Mouse (Mus musculus): ENCODE measurements around the gene Nr1h2.

Nr1h2 gene

DNA sequence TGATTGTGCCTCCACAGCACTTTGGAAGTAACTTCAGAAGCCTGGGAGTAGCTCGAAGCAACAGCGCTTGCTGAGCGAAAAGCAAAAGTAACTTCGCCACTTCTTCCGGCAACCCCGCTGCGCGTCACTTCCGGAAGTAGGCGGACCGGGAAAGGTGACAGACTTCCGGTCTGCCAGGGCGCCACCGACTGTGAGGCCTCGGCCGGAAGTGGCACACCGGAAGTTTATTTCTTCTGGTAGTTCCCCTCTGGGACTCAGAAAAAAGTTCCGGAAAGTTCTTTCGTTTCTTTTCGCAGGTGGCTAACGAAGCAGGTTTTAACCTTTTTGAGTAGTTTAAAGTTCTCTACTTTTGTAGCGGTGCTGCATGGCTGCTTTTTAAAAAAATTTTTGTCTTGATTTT is at the start of gene Nr1h2:
TSS of gene Nr1h2 (minus strand) at position 126 of the 400 bp plus-strand sequence.
- peak; percentile 90 for DNase-seq (ENCODE audit: low spot score)

DNA sequence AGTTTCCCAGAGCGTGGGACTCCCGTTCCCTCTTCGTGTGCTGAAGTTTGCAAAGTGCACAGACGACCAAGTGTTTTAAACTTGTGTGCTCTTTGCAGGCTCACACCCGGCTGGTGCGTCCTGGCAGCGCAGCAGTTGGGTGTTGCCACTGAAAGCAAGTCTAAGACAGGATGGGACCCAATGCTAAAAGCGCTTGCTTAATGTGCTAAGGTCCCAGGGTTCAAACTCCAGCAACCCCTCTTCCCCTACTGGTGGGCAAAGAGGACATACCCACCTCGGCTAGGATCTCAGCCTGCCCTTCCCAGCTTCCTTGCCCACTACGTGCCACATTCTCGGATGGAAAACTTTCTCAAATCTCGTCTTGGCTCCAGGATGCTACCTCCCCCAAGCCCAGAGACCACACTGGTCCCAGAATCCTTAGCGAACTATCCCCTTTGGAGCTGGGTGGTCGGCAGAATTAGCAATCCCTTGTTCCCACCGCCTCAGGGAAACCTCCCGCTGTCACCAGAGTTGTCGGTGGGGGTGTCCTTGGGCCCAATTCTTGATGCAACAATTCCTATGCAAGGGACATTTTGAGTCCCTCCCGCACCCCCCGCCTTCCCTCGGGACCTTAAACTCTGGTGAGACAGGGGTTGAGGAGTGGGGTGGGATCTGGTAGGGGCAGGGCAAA is 49.6 kb upstream of the Nr1h2 start:
- DNase-seq (ENCODE audit: low spot score) = no peak

DNA sequence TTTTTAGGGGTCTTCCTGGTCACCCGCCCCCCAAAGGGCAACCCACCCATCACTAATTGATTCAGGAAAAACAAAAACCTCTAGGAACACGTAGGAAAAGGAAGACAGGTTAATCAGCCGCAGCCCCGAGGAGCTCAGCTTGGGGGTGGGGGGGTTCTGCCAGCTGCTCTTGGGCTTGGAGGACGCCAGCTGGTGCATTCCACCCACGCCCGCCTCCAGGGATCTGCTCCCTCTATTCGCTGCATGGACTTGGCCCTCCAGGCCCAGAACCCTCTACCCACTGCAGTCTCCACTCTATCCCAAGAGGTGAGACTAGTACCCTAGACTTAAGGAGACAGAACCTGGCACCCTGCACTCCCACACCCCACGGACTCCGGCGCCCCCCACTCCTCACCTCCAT is 48.7 kb upstream of the Nr1h2 start:
- DNase-seq (ENCODE audit: low spot score) = no peak

DNA sequence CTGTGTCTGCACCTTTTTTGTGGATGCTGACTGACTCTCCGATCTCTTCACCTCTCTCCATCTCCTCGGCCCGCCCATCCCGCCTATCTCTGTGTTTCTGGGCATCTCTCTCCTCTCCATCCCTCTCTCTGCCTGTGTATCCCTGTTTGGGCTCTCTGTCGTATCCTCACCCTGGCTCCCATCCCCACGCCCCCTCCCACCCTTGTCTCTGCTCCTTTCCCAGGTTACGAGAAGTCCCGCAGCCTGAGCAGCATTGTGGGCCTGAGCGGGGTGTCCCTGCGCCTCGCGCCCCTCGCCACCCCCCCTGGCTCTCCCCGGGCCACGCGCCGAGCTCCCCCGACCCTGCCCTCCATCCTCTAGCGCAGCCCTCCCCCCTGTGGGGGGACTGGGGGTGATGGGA is 47.9 kb upstream of the Nr1h2 start:
- DNase-seq (ENCODE audit: low spot score) = no peak

DNA sequence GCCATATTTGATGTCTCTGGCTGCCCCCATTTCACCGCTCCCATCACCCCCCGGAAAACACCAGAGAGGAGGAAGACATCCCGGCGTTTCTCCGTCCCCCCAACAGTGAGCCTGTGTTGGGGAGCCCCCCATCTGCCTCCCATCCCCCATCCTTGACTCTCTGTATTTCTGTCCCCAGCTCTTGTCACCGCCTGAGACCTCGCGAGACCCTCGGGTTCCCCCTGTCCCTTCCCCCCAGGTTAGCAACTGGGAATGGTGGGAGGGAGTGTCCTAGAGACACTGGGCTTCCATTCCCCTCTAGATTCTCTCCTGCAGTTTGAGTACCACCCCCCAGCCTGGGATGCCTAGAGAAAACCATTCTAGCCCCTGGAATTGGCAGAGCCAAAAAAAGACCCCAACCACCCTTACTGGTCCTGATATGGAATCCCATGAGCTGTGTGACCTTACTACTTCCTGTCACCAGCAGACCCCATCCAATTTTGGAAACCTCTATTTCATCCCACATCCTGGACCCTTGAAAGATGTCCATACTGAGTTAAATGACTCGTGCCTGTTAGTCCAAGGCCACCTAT is 47.0 kb upstream of the Nr1h2 start:
- no peak for DNase-seq (ENCODE audit: low spot score)

DNA sequence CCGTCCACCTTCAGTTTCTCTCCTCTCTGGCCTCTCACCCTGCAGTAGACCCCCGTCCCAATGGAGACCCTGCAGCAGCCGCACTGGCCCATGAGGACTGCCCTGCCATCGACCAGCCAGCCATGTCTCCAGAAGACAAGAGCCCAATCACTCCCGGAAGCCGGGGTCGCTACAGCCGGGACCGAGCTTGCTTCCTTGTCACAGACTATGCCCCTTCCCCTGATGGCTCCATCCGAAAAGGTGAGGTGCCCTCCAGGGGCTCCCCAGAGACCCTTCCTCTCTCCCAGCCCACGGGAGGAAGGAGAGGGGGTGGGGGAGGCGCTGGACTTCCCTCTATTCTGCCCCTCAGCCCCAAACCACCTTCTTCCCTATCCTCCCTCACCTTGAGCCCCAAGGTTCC is 44.6 kb upstream of the Nr1h2 start:
- DNase-seq (ENCODE audit: low spot score) = no peak

DNA sequence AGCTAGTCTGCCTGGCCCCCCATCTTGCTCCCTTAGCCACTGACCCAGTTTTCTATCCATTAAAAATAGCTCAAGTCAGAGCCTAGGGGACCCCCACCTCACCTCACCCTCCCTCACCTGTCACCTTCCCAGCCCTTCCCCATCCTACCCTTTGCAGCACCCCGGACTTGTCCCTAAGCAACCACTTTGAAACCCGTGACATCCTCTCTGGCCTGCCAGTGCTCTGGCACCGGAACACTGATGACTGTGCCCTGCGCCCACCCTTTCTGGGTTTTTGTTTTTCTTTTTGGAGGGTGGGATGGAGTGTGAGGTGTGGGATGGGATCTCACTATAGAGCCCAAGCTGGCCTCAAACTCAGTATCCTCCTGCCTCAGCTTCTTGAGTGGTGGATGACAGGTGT is 43.9 kb upstream of the Nr1h2 start:
- DNase-seq (ENCODE audit: low spot score) = no peak

DNA sequence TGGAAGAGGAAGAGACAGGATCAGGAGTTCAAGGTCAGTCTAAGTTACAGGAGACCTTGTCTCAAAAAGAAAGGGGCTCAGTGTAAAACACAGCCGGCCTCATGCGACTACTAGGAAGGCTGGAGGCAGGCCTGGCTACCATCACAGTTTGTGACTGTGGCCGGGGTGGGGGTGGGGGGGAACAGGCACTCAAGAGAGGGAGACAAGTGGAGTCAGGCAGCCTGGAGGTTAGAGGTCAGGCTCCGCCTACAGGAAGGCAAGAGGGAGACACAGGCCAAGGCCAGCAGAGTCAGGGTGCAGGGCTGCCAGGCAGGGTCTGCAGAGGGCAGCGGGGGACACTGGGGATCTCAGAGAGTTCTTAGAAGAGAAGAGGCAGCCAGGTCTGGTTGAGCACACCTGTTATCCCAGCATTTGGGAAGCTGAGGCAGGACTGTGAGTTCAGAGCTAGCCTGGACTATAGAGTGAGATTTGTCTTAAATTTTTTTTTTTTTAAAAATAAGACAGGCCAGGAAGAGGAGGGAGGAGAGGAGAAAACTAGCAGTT is 43.3 kb upstream of the Nr1h2 start:
- DNase-seq (ENCODE audit: low spot score) = no peak

DNA sequence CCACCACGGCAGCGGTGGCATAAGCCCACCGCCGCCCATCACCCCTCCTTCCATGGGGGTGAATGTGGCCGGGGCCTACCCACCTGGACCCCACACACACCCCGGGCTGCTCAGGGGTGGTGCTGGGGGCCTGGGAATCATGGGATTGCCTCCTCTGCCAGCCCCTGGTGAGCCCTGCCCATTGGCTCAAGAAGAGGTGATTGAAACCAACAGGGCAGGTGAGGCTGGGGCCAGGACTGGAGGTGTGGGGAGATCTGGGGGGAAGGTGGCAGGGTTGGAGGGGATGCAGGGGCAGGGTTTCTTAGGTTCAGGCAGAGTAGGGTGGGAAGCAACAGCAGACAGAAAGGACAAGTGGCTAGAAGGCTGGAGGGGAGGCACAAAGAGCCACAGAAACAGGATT is 42.3 kb upstream of the Nr1h2 start:
- no peak for DNase-seq (ENCODE audit: low spot score)

DNA sequence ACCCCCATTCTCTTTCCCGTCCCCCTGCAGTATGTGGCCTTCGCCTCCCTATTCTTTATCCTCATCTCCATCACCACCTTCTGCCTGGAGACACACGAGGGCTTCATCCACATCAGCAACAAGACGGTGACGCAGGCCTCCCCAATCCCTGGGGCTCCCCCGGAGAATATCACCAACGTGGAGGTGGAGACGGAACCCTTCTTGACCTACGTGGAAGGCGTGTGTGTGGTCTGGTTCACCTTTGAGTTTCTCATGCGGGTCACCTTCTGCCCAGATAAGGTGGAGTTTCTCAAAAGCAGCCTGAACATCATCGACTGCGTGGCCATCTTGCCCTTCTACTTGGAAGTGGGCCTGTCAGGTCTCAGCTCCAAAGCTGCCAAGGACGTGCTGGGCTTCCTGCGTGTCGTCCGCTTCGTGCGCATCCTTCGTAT is 41.4 kb upstream of the Nr1h2 start:
- DNase-seq (ENCODE audit: low spot score) = no peak

DNA sequence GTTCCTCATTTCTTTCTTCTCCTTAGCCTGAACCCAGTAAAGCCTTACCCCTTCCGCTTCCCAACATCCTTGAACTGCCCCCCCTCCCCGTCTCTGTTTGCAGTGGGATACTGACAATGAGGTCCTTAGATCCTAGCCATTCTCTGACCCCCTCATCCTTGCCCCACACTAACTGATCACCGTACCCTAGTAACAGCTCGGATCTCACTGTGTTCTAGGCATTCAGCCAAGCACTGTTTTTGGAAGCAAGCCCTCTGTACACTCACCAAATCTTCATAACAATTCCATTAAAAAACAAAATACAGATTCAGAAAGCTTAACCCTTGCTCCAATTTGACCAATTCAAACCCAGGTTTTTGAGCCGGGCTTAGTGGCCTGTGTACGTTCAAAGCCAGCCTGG is 40.5 kb upstream of the Nr1h2 start:
- DNase-seq (ENCODE audit: low spot score) = no peak

DNA sequence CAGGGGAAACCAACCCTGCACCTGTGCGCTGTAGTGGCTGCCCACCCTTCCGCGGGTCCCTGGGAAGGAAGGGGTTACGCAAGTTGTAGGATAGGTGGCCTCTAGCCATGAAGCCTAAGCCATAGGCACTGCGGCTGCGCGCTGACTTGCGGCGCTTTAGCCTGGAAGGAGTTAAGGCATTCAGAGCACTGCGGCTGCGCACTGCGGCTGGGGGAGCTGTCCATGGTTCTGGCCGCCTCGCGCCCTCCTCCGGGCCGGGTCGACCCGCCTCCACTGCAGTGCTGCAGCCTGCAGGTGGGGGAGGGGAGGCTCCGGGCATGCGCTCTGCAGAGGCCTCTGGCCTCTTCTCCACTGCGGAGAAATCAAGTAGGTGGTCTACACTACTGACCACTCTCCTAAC is 40.0 kb upstream of the Nr1h2 start:
- peak; percentile 79 for DNase-seq (ENCODE audit: low spot score)

DNA sequence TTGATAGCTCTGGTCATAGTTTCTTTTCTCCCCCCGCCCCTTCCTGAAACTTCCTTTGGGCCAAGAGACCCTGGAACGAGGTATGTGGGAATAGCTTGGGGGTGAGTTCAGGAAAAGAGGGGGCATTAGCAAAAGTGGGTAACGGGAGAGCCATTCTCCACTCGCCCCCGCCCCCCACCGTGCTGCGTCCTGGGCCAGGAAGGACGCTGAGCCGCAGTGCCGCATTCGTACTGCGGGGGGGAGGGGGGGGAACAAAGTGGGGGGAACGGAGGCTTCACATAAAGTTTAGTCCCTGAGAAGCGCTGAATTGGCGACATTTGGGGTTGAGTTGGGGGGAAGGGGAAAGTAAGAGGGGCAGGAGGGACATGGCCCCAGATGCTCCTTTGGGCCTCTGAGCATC is 39.3 kb upstream of the Nr1h2 start:
- no peak for DNase-seq (ENCODE audit: low spot score)

DNA sequence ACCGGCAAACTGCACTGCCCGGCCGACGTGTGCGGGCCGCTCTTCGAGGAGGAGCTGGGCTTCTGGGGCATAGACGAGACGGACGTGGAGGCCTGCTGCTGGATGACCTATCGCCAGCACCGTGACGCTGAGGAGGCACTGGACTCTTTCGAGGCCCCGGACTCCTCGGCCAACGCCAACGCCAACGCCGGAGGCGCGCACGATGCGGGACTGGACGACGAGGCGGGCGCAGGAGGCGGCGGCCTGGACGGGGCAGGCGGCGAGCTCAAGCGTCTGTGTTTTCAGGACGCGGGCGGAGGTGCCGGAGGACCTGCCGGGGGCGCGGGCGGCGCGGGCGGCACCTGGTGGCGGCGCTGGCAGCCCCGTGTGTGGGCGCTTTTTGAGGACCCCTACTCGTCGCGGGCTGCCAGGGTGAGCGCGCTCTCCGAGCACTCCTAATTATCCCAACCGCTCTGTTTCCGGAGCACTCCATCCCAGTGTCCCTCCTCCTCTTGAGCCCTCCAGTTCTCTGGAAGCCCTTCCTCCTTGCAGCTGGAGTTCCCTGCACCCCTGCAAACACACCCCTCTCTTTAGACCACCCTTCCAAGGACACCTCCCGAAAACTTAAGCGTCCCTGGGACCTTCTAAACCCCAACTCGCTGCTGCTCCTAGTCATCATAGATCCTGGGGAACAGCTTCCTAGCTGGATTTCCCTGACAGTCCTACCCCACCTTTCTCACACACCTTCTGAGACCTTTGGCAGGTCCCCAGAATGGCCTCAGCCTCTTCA is 37.8 kb upstream of the Nr1h2 start:
- DNase-seq (ENCODE audit: low spot score) = no peak

DNA sequence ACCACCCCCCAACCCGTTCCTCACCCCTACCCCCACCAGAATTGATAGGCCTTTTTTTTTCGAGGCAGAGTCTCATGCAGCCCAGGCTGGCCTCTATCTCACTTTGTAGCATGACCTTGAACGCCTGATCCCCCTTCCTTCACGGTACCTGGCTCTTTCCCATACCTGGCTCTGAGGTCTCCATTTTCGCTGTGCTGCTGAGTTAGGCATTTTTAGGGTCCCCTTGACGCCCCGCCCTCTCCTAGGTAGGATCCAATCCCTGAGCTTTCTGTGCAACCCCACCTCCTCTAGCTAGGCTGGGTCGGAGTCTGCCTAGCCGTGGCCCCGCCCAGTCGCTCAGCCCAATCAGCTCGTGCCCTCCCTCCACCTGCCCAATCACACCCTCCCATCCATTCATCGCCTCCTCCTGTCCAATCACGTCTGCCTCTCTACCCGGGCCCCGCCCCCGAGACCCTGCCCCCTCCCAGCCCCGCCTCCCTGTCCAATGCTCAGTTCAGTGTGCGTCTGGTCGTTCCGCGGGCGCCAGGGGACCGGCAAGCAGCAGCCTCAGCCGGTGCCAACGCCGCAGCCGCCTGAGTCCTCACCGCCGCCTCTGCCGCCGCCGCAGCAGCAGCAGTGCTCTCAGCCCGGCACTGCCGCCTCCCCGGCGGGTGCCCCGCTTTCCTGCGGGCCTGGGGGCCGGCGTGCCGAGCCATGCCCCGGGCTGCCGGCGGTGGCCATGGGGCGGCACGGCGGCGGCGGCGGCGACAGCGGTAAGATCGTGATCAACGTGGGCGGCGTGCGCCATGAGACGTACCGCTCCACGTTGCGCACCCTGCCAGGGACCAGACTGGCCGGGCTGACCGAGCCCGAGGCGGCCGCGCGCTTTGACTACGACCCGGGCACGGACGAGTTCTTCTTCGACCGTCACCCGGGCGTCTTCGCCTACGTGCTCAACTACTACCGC is 36.9 kb upstream of the Nr1h2 start, which contains the start of gene Kcnc3:
TSS of gene Kcnc3 (plus strand) at position 263 of the 946 bp plus-strand sequence.
- DNase-seq (ENCODE audit: low spot score) = peak; percentile 92

DNA sequence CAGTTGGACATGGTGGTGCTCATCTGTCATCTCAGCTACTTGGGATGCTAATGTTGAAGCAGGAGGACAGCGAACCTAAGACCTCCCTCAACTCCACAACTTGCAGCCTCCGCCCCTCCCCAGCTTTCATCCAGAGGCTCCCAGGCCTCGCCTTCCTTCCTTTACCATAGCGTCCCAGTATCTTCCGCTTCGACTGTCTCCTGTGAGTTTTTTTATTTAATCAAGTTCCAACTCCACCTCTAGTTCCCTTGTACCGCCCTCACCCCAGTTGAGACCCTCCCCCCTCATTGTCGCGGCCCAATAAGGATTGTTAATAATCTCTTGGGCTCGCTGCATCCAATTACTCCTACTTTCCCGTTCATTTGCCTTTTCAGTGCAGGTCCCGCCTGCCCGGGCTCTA is 36.2 kb upstream of the Nr1h2 start:
- DNase-seq (ENCODE audit: low spot score) = no peak

DNA sequence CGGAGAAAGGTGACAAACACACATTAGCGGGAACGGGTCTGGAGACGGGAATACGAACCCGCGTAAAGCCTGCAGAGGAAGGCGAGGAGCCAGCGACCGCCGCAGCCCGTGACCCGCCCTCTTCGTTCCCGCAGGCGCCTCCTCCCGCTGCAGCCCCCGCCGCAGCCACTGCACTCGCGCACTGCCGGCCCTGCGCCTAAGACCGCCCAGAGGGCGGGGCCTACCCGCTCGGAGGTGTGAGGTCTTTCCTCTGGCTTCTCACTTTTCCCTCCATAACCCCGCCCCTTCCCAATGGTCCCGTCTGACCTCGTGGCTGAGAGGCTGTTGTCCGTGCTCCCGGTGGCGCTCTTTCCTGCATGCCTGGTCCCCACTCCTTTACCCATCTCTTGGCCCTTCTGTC is 35.4 kb upstream of the Nr1h2 start:
- no peak for DNase-seq (ENCODE audit: low spot score)

DNA sequence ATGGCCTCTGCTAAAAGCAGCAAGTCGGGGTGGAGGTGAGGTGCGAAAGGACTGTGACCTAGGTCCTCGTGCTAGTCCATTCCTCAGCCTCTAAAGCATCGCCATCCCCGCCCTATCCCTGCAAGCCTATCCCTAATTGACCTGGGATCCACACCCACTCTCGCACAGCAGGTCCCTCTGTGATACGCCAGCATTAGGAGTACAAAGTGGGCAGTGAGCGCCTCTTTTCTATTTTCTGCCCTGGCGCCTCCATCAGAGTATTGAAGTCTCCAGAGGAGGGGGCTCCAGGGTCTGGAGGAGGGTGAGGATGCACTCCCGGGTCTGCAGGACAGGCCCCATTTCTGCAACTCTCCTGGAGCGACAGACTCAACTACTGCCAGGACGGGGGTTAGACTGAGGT is 34.6 kb upstream of the Nr1h2 start:
- no peak for DNase-seq (ENCODE audit: low spot score)

DNA sequence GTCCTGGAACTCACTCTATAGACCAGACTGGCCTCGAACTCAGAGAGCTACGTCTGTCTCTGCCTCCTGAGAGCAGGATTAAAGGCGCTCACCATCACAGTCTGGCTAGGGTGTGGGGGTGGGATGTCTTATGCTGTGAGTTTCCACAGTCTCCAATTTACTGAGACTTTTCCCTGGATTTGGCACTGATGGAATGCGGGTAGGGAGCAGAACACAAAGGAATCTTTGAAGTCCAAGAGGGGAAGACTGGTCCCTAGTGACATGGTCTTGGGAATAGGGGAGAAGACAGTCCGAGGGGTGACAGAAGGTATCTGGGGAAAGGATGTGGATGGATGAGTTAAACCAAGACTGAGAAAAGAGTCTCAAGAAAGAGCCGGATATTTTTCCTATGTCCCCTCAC is 33.9 kb upstream of the Nr1h2 start:
- DNase-seq (ENCODE audit: low spot score) = no peak

DNA sequence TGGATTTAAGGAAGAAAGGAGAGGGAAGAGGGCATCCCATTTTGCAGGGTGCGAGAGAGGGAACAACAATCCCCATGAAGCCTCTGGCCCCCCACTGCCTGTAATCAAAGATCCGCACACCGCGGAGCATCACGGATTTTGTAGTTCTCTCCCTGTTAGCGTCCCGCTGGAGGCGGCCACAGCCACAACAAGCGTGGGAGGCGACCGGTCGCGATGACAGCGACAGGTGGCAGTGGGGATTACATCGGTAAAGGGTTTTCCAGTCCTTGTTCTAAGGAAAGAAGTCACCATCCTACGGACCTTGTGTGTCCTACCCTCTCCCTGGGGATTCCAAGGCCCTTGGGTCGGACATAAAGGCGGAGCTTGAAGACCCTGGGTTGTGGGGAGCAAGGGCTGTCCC is 33.2 kb upstream of the Nr1h2 start:
- no peak for DNase-seq (ENCODE audit: low spot score)

DNA sequence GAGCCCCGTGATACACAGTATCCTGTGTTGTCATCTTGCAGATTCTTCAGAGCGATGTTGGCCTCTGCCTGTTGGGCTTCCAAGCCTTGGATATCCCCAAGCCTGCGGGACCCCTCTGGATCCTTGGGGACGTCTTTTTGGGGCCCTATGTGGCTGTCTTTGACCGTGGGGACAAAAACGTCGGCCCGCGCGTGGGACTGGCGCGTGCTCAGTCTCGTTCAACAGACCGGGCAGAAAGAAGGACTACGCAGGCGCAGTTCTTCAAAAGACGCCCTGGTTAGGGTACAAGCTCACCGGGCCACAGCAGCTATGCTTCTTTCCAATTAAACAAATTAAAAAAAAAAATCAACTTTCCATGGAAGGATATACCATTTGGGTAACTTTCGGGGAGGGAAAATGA is 32.8 kb upstream of the Nr1h2 start:
- no peak for DNase-seq (ENCODE audit: low spot score)

DNA sequence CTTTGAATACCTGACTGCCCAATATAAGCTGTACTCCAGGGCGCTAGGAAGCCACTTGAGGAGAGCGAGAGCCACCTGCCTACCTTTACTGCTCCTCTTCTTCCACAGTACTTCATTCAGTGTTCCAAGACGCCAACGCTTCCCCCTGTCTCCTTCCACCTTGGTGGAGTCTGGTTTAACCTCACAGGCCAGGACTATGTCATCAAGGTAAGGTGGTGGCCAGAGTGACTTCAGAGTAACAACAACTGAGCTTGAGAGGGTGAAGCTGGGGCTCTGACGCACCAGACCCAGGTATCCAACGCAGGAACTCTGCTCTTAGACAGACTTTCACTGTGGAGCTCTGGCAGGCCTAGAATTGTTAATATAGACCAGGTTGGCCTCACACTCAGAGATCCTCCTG is 31.9 kb upstream of the Nr1h2 start:
- DNase-seq (ENCODE audit: low spot score) = no peak

Data from left cerebral cortex, adult 11 months (tissue).